Mouse (Mus musculus): Measurements from ENCODE around the gene Trafd1.
"Not testable (repeated sequence)": the region's sequence is repeated elsewhere in the genome, so short reads cannot be mapped to it uniquely, and the experiment has no call there.

The Trafd1 gene

DNA sequence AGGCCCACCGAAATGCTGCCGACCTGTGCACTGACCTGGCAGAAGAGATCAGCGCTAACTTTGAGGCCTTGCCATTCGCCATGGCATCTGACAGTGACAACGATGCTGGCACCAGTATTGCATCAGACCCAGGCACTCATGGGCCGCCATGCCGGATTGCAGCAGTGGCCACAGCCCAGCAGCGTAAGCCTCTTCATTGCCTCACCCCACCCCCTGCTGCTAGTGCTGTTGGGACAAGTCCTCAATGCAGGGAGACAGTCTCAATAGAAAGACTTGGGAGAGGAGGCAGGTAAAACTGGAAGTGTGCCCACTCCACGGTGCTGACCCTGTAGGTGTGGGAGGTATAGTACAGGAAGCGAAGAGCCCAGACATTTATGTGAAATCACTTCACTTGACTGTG is 53.7 kb downstream of the Trafd1 start:
- DNase-seq (ENCODE audit: low spot score): no peak

DNA sequence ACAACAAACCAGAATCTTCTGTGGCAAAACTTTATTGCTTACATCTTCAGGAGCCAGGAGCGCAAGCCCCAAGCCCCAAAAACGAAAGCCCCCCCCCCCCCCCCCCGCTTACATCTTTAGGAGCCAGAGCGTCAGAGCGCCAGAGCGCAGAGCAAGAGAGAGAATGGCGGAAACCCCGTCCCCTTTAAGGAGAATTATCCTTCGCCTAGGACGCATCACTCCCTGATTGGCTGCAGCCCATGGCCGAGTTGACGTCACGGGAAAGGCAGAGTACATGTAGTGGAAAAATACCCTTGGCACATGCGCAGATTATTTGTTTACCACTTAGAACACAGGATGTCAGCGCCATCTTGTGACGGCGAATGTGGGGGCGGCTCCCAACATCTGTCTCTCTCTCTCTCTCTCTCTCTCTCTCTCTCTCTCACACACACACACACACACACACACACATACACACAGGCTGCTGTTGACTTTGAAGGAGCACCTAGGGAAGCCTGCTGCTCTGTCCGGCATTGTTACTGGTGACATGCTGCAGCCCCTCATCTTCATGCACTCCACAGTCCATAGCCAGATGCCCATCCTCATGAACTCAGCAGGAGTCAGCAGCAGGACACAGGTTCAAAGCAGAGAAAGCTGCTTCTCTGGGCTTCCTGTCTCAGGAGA is 55.1 kb downstream of the Trafd1 start:
- DNase-seq (ENCODE audit: low spot score): not testable (repeated sequence)

- DNase-seq (ENCODE audit: low spot score): no peak
Observed at GRCm38 (mm10) chr5:121329333-121330058, 55.9 kb downstream of the Trafd1 start.

- DNase-seq (ENCODE audit: low spot score): peak; percentile 3
Observed at GRCm38 (mm10) chr5:121326079-121326805, 59.2 kb downstream of the Trafd1 start.
